Mouse (Mus musculus) A20 (cell line): ENCODE measurements around the gene Msh4.
A peak's percentile ranks its signal among the peaks of the same experiment; 100 is the strongest.
"Not testable (repeated sequence)": the region's sequence is repeated elsewhere in the genome, so short reads cannot be mapped to it uniquely, and the experiment has no call there.

ENCODE experiments used
- DNase-seq: peaks from one replicate; pipeline ENCODE4 v3.0.0-alpha.2; 2011; ENCODE audit warnings: low read depth, low spot score

Msh4 gene

DNA sequence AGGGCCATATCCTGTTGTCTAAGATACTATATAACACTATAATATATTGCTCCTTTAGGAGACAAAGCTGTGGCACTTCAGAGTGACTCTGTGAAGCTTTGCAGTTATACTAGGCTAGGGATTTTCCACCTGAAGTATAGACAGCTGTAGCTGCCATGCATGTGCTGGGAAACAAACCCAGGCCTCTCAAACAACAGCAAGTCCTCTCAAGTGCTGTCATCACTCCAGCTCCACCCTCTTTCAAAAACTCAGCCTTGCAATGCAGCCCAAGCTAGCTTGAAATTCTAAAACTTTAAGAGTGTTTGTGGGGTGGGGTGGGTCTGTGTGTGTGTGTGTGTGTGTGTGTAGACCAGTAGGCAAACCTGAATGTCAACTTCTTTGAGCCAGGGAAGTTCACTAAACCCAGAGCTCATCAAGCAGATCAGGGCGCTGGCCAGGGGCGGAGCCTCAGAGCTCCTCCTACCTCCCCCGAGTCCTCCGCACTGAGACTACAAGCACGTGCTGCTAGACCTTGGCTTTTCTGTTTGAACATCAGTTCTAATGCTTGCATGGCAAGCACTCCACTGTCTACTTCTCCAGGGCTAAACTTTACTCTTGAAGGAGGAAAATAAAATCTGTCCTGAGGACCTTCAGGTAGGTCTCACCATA is 56.4 kb downstream of the Msh4 start:
- peak; percentile 37 for DNase-seq

DNA sequence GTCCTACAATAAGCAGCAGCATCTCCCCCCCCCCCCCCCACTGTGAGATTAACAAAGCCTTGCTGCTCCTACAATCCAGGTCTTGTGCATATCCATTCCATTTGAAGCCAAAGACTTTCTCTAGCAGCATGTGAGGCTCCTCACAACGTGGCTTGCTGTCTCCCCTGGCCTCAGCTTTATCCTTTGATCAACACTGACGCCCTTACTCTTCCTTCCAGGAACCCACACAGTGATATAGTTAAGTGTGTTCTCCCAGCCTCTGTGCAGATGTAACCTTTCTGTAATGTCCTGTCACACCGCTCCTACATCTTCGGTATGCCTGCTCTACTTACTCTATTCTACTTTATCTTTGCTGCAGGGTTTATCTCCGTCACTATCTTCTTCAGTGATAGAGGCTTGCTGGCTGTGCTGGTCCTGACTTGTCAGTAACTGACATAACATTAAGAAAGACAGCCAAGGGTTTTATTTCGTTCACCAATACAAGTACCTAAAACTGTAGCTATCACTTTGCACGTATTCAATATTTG is 58.7 kb downstream of the Msh4 start:
- no peak for DNase-seq

DNA sequence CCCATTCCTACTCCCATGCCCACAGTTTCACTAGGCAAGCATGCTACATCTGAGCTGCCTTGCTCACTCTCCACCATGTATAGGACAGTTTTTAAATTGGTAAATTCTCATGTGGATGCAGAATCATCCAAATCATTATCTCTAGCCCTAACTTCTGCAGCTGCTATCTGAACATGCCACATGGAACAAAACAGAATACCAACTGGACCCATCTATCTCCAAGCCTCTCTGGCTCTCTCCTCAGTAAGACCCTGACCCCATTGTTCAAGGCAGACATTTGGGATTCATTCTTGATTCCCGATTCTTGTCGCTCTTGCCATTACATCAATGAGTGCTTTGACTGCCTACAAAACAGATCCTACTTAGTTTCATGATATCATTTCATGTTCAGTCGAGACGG is 59.8 kb downstream of the Msh4 start:
- DNase-seq: no peak

DNA sequence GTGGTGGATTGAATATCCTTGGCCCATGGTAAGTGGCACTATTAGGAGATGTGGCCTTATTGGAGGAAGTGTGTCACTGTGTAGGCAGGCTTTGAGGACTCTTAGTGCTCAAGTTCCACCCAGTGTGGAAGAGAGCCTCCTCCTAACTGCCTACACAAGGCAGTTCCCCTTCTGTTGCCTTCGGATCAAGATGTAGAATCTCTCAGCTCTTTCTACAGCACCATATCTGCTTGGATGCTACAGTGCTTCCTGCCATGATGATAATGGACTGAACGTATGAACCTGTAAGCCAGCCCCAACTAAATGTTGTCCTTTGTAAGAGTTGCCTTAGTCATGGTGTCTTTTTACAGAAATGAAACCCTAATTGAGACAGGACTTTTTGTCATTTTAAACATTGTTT is 60.4 kb downstream of the Msh4 start:
- DNase-seq: no peak

DNA sequence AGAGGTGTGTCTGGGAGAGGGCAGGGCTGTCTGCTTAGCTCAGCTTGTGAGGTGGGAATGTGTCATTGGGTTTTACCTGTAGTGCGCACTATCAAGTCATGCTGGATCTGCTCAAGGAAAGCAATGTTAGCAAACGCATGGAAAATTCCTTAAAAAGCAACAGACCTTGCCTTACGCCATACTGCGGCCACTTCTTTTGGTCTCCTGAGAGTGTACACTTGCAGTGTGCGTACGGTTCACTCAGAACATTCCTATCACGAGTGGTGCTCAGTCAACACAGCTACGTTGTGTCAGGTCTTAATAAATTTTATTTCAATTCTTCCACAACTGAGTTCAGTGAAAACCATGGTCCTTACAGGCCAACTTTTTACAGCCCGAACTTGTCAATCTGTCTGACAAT is 61.2 kb downstream of the Msh4 start:
- DNase-seq: no peak

DNA sequence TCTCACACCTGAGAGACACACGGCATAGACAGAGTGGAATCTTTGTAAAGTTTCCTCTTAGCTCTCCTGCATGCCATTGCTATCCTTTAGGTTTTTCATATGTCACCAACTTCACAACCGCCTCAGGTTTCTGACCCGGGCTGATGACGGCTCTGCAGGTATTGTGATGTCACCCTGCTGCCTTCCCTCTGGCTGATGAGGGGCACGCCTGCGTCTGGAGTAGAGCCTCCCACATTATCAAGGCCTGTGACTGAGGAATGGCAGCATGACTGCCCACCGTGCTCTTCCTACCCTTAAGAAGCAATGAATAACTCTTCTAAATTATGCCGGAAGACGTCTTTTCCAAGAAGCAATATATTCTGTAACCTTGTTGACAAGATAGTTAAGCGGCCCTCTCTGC is 61.9 kb downstream of the Msh4 start, which contains the start of gene Asb17:
Gene Asb17 (plus strand): TSS at position 180 of the 400 bp plus-strand sequence.
- DNase-seq: no peak

DNA sequence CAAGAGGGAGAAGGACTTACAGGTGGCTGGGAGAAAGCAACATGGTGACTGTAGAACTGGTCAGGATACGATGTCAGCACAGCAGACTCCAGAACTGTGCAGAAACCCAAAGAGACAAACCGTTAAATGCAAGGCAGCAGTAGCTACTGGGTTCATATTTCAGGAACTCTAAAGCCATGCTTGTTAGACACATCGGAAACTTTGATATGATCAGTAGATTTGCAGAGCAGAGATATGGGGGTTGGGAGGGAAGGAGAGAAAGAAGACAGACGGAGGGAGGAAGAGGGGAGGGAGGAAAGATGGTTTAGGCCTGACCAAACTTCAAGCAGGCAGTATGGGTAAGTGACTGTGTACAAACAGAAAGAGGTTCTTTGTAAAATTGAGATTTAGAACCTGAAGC is 68.3 kb downstream of the Msh4 start:
- DNase-seq: no peak

DNA sequence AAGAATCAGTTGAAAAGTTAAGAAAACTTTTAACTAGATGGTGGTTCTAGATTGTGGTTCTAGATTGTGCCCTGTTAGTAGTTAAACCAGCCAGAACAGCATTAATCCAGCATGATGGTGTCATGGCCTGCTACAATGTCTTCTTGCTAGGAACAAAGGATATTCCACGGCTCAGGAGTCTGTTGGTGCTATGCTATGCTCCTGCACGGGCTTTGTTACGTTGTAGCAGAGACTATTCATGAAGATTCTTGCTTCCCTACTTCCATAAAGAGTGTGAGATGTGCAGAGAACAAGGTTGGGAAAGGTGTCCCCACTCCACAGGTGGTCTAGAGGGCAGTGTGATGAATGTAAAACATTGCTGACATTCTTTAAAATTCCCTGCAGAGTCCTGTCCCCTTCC is 69.6 kb downstream of the Msh4 start:
- no peak for DNase-seq

DNA sequence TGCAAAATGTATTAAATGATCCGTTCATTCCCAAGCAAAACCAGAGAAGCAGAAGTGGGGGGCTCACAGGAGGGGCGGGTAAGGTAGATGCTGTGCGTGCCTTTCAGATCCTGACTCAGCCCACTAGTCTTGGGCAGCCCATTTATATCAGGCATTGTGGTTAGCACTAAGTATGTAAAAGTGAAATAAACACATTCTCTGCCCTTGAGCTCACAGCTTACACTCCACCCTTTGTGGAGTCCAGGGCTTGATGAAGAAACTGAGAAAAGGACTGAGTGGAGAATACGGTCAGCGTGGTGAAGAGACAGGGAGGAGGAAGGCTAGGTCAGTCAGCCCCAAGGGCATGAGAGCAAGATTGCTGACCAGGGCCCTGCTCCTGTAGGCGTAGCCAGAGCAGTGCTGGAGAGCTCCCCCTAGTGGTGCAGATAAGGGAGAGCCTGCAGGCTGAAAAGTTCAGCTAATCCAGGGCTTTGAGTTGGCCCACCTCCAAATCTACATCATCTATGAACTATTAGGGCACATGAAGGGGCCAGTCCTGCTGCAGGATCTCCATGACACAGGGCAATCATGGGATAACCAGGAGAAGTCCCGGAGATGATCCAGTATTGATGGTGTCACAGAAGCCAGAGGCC is 70.4 kb downstream of the Msh4 start:
- peak; percentile 73 for DNase-seq

DNA sequence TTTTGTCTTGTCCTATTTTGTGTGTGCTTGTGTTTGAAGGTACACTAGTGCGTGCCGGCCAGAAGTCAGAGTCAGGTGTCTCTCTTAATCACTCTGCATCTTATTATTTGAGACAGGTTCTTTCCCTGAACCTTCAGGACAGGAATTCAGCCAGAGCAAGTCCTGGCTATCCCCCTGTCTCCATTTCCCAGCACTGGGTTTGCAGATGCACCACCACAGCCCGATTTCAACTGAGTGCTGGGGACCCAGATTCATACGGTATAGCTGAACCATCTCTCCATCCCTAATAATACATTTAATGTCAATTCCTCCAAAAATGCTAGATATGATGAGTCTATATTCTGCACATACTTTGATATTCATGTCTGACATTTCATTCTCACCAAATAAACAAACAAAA is 71.9 kb downstream of the Msh4 start:
- no peak for DNase-seq

DNA sequence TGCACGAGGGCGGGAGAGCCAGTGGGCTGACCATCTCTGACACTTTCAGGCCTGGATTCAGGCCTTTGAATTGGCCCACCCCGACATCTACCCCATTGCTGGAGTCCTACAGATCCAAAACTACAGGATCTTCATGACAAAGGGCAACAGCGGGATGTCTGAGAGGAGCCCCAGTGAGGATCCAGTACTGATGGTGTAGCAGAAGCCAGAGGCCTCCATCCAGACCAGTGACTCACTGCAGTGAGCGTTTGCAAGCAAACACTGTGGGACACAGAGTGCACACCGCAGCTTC is 73.3 kb downstream of the Msh4 start:
- DNase-seq: no peak

DNA sequence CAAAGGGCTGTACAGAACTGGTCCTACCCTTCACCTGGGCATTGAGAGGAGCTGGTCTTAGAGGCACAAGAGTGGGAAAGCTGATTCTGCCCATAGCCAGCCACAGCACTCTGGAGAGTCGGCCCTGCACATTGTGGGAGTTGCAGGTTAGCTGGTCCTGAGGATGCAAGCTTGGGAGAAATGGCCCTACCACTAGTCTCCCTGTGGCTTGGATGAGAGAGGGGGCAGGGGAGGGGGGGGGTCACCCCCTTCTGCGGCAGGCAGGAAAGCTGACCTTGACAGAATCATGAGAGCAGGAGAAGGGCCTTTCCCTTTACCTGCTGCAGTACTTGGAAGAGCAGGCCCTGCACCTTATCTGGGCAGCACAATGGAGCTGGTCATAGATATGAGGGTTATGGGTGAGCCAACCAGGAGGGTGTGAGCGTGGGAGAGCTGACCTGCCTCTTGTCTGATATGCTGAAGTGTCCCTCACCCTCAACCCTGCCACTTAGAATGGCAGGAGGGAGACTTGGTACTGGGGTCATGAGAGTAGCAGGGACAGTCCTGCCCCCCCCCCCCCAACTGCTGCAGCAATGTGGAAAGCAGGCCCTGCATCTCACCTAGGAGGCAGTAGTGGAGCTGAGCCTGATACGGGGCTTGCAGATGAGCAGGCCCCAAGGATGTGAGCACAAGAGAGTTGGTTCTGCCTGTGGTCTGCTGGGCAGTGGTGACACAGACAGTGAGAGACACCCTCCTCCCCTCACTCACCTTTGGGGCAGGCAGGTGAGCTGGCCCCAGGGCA is 73.9 kb downstream of the Msh4 start:
- no peak for DNase-seq

DNA sequence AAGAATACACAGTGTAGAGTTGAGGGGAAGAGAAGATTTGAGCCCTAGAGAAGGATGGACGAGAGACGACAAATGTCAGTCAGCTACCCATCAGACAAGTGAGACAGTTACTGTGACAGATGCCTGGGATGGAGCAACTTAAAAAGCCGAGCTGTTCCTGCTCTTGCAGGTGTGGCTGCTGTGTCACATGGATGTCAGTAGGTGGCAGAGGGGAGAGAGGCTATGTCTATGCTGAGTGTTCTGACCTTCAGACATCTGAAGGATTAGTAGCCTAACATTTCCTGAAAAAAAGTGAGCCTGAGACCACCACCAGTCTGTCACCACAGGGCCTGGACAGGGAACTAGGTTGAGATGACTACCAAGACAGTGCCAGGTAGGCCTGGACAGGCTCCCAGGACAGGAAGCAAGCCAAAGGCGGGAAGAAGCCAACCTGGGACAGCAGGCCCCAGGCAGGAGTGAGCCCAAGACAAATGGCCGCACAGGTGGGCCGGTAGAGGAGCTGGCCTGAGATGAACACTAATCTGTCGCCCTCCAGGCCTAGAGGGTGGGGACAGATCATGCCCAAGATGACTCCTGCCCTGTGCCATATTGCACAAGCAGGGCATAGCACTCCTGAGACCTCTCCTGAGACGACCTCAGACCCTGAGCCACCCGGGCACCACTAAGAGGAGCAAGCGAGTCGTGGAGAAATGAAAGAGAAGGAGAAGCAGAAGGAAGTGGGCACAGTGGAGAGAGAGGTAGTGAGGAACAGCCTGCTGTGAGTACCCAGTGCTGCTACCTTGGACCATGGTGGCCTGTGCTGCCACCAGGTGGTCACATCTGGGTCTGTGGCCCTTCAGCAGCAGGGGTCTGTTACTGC is 74.7 kb downstream of the Msh4 start:
- peak; percentile 64 for DNase-seq

DNA sequence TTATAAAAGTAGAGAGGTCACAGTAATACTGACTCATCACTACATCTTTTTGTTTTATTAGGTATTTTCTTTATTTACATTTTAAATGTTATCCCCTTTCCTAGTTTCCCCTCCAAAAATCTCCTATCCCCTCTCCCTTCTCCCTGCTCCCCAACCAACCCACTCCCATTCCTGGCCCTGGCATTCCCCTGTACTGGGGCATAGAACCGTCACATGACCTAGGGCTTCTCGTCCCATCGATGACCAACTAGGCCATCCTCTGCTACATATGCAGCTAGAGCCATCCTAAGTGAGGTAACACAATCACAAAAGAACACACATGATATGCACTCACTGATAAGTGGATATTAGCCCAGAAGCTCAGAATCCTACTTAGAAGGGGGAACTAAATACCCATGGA is 76.2 kb downstream of the Msh4 start:
- DNase-seq: not testable (repeated sequence)

DNA sequence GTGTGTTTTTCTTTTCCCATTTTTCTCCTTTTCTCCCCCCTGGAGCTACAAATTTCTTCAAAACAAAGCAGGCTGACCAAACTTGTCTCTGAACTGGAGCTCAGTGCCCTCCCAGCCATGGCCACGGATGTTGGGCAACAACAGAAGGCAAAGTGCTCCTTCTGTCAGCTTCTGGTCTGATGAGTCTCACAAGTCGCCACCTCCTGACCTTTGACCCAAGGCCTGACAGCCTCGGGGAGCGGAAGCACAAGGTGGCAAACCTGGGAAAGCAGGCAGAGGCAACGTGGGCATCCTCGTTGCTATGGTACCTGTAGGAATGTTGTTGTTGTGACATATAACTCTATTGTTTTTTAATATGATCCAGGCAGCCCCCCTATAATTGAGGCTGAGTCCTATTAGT is 79.3 kb downstream of the Msh4 start:
- no peak for DNase-seq

DNA sequence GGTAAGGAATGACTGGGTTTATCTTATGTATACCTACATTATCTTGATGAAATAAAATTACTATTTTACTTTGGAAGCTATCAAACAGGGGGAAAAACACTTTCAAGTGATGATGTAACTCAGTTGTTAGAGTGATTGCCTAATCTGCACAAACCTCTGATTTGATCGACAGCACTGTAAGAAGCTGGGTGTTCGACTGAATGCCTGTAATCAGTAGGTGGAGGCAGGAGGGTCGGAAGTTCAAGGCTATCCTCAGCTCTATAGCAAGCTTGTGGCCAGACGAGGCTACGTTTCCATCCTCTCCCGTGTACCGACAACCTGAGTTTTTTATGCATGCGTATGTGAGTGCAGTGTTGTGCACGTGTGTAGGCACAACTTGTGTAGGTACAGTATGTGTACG is 80.7 kb downstream of the Msh4 start:
- DNase-seq: no peak

DNA sequence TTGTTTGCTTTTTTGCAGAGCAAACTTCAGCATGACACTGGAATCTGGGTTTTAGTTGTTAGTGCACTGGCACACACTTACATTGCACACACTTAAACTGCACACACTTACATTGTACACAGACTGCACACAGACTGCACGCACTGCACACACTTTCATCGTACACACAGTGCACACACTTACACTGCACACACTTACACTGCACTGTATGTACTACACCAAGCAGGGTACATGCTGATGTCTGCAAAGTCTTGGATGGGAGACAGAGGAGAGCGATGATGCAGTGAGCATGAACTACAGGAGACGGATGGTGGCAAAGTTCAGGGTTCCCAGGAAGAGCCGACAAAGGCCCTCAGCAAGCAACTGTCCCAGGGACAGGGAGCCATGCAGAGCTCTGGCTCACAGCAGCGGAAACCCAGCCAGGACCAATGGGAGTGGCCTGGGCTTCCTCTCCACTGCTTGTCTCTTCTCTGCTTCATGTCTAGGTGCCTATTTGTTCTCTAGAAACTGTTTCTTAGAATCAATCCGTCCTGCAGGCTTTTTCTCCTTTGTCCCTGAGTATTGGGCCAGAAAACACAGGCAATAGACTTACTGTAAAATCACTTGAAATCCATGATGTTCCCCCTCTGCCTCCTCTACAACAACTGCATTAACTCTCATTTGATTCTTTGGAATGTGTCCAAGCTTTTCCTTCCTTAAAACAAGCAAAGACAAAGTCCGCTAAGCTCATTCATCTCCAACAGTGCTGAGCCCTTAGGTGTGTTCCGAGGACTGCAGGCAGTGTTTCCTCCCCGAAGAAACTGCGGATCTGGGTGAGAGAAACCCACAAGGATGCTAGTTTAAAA is 82.0 kb downstream of the Msh4 start:
- no peak for DNase-seq

DNA sequence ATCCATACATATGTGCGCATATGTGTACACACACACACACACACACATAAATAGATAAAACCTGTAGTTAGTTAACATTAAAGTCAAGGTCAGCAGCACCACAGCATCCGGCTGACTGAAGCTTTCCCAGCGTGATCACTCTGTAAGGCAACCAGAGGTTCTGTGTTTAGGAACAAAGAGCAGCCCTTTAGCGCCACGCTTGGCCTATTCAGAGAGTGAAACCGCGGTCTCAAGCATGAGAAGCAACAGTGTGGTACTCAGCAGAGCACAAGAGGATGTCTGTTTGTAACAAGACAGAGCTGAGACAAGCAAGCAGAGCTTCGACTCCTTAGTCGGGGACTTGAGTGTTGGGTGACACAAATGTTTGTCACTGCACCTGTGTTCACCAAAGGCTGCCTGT is 86.5 kb downstream of the Msh4 start:
- DNase-seq: no peak

DNA sequence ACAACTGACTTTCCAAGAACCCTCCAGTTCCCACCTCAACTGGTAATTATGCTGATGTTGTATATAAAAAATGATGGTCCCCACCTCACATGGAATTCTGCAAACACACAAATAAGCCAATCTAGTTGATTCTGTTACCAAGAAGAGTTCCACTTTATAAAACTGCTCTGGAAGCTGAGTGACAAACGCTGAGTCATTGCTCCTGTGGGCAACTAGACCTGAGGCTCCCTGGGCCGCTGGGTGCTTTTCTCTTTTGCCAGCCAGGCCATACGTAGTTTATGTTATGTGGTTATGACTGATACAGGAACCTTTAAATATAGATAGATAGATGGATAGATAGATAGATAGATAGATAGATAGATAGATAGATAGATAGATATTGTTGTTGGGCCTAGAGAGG is 87.2 kb downstream of the Msh4 start:
- no peak for DNase-seq

DNA sequence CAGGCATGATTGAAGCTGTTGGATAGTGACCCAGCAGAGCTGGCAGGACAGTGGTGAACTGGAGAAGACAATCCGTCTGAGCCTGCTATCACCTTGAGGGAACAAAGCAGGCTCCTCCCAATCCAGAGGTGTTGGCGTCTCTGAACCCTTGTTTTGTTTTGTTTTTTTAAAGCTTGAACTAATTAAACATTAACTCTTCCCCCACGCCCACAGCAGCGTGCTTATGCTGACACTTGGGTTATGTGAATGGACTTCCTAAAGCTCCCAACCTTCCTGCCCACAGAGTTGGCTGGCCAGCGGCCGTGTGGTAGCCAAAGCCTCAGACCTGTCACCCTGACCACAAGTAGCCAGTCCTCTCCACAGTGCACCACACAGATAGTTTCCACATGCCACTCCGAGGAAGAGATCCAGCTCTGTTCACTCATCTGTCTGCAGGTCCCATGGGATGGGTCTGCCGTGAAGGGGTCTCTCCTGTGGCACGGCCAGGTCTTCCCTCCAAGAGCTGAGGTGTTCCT is 88.5 kb downstream of the Msh4 start:
- no peak for DNase-seq

DNA sequence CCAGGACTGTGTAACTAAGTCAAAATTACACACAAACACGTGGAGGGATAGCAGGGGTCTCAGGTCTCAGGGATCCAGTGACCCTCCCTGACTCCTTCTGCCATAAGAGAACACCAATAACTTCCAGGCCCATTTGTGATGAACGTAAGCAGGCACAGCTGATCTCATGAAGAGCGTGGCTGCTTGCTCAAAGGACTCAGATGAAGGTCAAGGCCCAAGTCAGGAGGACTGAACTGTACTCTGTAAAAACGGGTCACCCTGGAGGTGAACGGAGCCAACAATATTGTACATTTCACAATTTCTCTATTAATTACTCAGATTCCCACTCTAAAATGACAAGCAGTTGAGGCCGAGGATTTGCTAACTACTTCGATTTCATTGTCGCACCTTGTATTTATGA is 91.9 kb downstream of the Msh4 start:
- no peak for DNase-seq
